Mouse (Mus musculus): Measurements from ENCODE around the gene Tmem256. TPM values are rescaled to one million over a fixed set of nuclear protein-coding genes. Genes with fewer than 3 reads are reported as not detected.

The Tmem256 gene
- total RNA-seq, 2 experiments from 2014 or later = 129 to 134 TPM

- intact Hi-C loops (cut with DNase I) = loop anchor here (5.0 kb wide), 1 partner anchor 71 kb away; the partner anchor contains the start of gene Tmem95
- no peak for DNase-seq (ENCODE audit: low spot score in 2 of 2)
Observed at GRCm38 (mm10) chr11:69806378-69806777, 31.9 kb upstream of the Tmem256 start.

GRCm38 (mm10) chr11:69807641-69808040 lies 30.7 kb upstream of the Tmem256 start:
- no peak for DNase-seq (ENCODE audit: low spot score in 2 of 2)
- intact Hi-C loops (cut with DNase I) = loop anchor here (5.0 kb wide), 1 partner anchor 70 kb away; the partner anchor contains the start of gene Tmem95

- intact Hi-C loops (cut with DNase I) = no loop called here
- DNase-seq (ENCODE audit: low spot score in 2 of 2) = no peak
Observed at GRCm38 (mm10) chr11:69810280-69810679, 28.0 kb upstream of the Tmem256 start.

GRCm38 (mm10) chr11:69815155-69815554 lies 23.2 kb upstream of the Tmem256 start, which contains the start of gene Gm39566:
Gene Gm39566, minus strand, starts transcription at chr11:69815298.
- intact Hi-C loops (cut with DNase I) = no loop called here
- no peak for DNase-seq (ENCODE audit: low spot score in 2 of 2)

- no peak for DNase-seq (ENCODE audit: low spot score in 2 of 2)
- intact Hi-C loops (cut with DNase I) = no loop called here
Observed at GRCm38 (mm10) chr11:69816520-69816919, 21.8 kb upstream of the Tmem256 start.

GRCm38 (mm10) chr11:69818365-69818764 lies 19.9 kb upstream of the Tmem256 start, which contains the start of gene Spem2:
Gene Spem2, minus strand, starts transcription at chr11:69818465.
- no peak for DNase-seq (ENCODE audit: low spot score in 2 of 2)
- intact Hi-C loops (cut with DNase I) = no loop called here

GRCm38 (mm10) chr11:69818871-69819270 lies 19.4 kb upstream of the Tmem256 start:
- intact Hi-C loops (cut with DNase I) = no loop called here

GRCm38 (mm10) chr11:69822080-69822479 lies 16.2 kb upstream of the Tmem256 start, which contains the start of gene Spem1:
Gene Spem1, minus strand, starts transcription at chr11:69822180.
- no peak for DNase-seq (ENCODE audit: low spot score in 2 of 2)
- intact Hi-C loops (cut with DNase I) = no loop called here

More at GRCm38 (mm10) chr11:69818871-69819270, 19.4 kb upstream of the Tmem256 start:
- DNase-seq (ENCODE audit: low spot score in 2 of 2) = no peak

GRCm38 (mm10) chr11:69823456-69823855 lies 14.9 kb upstream of the Tmem256 start:
- DNase-seq (ENCODE audit: low spot score in 2 of 2) = no peak
- intact Hi-C loops (cut with DNase I) = no loop called here

GRCm38 (mm10) chr11:69828832-69829231 lies 9.5 kb upstream of the Tmem256 start:
- DNase-seq (ENCODE audit: low spot score in 2 of 2) = no peak
- intact Hi-C loops (cut with DNase I) = no loop called here

- DNase-seq (ENCODE audit: low spot score in 2 of 2) = no peak
- intact Hi-C loops (cut with DNase I) = loop anchor here (2.0 kb wide), 1 partner anchor 151 kb away; the partner anchor contains the start of gene Senp3
Observed at GRCm38 (mm10) chr11:69833554-69833953, 4.8 kb upstream of the Tmem256 start.

GRCm38 (mm10) chr11:69834001-69834549 lies 4.2 kb upstream of the Tmem256 start:
- DNase-seq (ENCODE audit: low spot score in 2 of 2) = peak in 1 of 2 experiments; percentile 39
- intact Hi-C loops (cut with DNase I) = no loop called here

- DNase-seq (ENCODE audit: low spot score in 2 of 2) = no peak
- intact Hi-C loops (cut with DNase I) = no loop called here
Observed at GRCm38 (mm10) chr11:69835326-69835965, 2.9 kb upstream of the Tmem256 start.

GRCm38 (mm10) chr11:69835966-69836335 lies 2.4 kb upstream of the Tmem256 start:
- no peak for DNase-seq (ENCODE audit: low spot score in 2 of 2)
- intact Hi-C loops (cut with DNase I) = loop anchor here (2.0 kb wide), 3 partner anchors 33 to 77 kb away; partner anchors contain the start of gene Polr2a

- DNase-seq (ENCODE audit: low spot score in 2 of 2) = peak; percentile 42 to 43
- intact Hi-C loops (cut with DNase I) = loop anchor here (2.0 kb wide), 3 partner anchors 34 to 78 kb away; partner anchors contain the start of gene Polr2a
Observed at GRCm38 (mm10) chr11:69836703-69837576, 1.4 kb upstream of the Tmem256 start.

GRCm38 (mm10) chr11:69837604-69837951 lies 736 bp upstream of the Tmem256 start, which contains the start of gene Nlgn2:
Gene Nlgn2, minus strand, starts transcription at chr11:69837784.
- intact Hi-C loops (cut with DNase I) = loop anchor here (2.0 kb wide), 3 partner anchors 35 to 79 kb away; partner anchors contain the start of gene Polr2a
- DNase-seq (ENCODE audit: low spot score in 2 of 2) = no peak

GRCm38 (mm10) chr11:69838714-69839104 lies 395 bp downstream of the Tmem256 start:
- intact Hi-C loops (cut with DNase I) = loop anchor here (1.0 kb wide), 1 partner anchor 8 kb away; the partner anchor contains the start of gene Plscr3
- DNase-seq (ENCODE audit: low spot score in 2 of 2) = no peak

- intact Hi-C loops (cut with DNase I) = loop anchor here (1.0 kb wide), 1 partner anchor 8 kb away; the partner anchor contains the start of gene Tmem256
Observed at GRCm38 (mm10) chr11:69846198-69846680, 7.9 kb downstream of the Tmem256 start, which contains the start of gene Plscr3. Gene Plscr3, plus strand, starts transcription at chr11:69846376.

More at GRCm38 (mm10) chr11:69846198-69846680, 7.9 kb downstream of the Tmem256 start, which contains the start of gene Plscr3:
- DNase-seq (ENCODE audit: low spot score in 2 of 2) = peak; percentile 87 to 88

All from left cerebral cortex, postnatal 25 days (tissue).